Mouse (Mus musculus) frontal cortex, postnatal 36 days (tissue): ENCODE results near the gene Il1rap.

Experiments
- DNase-seq, 2 experiments: peaks; one replicate each; pipeline ENCODE4 v3.0.0; 2022; ENCODE audit warnings: low spot score in 2 of 2

The Il1rap gene

GRCm38 (mm10) chr16:26723952-26724747, 142.6 kb downstream of the Il1rap start:
- no peak for DNase-seq

- DNase-seq, result no peak
Measured at GRCm38 (mm10) chr16:26728139-26728538, 146.6 kb downstream of the Il1rap start.

- no peak for DNase-seq
Measured at GRCm38 (mm10) chr16:26730941-26731340, 149.4 kb downstream of the Il1rap start.

GRCm38 (mm10) chr16:26732566-26732965, 151.1 kb downstream of the Il1rap start:
- DNase-seq, result no peak

- DNase-seq, result no peak
Measured at GRCm38 (mm10) chr16:26755381-26756155, 174.1 kb downstream of the Il1rap start.

GRCm38 (mm10) chr16:26775976-26776375, 194.5 kb downstream of the Il1rap start:
- DNase-seq, result peak; percentile 55 to 80

GRCm38 (mm10) chr16:26777132-26777531, 195.6 kb downstream of the Il1rap start:
- no peak for DNase-seq
